Mouse (Mus musculus) splenic B cell, adult 2 months (primary cell): ENCODE measurements around the gene Vwa3b.

Experiments
- DNase-seq: peaks from one replicate; pipeline ENCODE4 v3.0.0-alpha.2; 2011; ENCODE audit warnings: low read depth, low spot score
- H3K27me3 ChIP-seq: 2 replicates; pipeline ENCODE4 v1.6.1; 2012; ENCODE audit warnings: mild to moderate bottlenecking, low read length, moderate library complexity, mixed read lengths; ENCODE audit not compliant: control insufficient read depth, poor library complexity, insufficient read depth, severe bottlenecking
- H3K36me3 ChIP-seq: 2 replicates; pipeline ENCODE4 v1.6.1; 2012; ENCODE audit warnings: mild to moderate bottlenecking, low read length, moderate library complexity, mixed read lengths; ENCODE audit not compliant: control insufficient read depth, poor library complexity, insufficient read depth, severe bottlenecking

Vwa3b gene

DNA sequence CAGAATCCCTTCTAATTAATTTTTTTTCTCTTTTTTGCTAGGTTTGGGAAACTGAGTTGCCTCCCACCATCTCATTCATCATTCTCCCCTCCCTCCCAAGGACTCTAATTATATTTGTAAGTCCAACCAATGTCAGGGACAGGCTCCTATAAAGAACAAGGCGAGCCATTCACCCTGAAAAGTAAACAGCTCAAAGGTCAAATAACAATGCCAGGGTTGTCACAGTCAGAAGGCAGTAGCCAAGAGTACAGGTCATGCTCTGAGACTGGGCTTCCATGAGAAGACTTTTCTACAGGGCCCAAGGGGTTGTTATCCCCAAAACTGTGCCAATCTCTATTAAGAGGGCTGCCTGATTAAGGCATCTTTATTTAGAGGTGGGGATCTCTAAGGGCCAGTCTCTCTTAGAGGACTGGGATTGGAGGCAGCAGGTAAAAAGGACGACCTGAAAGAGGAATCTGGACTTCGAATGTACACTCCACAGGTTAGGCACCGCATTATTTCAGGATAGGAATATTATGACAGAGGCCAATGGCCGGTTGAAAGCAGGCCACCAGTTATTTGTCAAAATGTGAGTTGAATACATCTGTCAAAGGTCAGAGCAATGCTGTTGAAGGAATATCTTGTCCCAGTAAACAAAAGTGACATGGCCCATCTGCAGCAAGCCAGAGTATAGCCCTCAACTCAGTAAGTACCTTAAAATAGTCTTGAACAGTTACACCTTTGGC is at the start of gene Vwa3b:
Vwa3b (plus strand) TSS at position 635 of the 725 bp plus-strand sequence.
- DNase-seq = no peak
- no peaks in the 10 kb centered on the region for H3K36me3 ChIP-seq
- H3K27me3 ChIP-seq = no peaks in the 10 kb centered on the region

DNA sequence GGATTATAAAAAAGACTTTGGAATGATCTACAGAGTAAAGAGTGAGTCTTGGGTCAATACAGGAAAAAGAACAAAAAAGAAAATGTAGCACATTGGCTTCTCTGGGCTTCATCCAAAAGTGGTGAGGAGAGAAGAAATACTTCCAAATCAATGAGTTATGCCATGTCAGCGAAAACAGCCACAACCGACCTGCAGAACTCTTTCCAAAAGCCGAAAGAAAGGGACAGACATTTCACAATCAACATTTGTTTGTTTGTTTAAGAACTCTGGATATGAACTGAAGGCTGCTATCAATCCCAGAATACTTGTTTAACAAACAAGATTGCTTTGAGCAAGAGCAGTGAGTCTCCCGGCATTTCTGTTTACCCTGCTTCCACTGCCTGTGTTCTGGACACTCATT is 49.6 kb upstream of the Vwa3b start:
- H3K36me3 ChIP-seq = no peaks in the 10 kb centered on the region
- H3K27me3 ChIP-seq = no peaks in the 10 kb centered on the region

DNA sequence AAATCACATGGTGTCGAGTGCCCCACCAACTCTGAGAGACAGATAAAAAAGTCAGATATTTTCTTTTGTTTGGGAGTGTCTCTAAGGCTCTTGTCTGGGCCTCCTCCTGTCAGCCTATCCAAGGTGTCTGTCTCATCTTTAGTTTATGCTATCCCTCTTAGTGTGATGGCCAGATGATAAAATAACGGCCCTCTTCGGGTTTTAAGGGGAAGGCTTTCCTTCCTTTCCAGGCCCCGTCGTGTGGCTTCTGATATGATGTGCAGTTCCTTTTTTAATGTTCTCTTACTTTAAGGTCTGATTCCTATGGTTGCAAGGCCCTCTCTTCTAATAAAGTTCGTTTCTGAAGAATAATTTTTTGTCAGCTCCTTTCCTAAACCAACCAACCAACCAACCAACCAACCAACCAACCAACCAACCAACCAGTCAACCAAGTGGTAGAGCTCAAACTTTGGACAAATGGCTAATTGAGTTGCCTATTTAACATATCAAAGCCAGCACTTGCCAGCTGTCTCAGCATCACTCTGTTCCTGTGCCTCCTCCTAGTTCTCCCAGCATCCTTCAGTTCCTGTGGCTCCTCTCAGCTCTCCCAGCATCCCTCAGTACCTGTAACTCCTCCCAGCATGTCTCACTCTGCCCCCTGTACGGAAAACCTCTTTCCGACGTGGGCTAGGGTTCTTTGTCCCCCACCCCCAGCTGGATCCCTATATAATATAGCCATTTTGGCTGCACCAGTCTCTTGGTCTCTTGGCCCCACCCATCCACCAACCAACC is 44.0 kb upstream of the Vwa3b start:
- Histone ChIP-seq H3K27me3 (no peaks in the 10 kb centered on the region), H3K36me3 (no peaks in the 10 kb centered on the region)
- DNase-seq = no peak

More for the DNA sequence above, 49.6 kb upstream of the Vwa3b start:
- DNase-seq = no peak

GRCm38 (mm10) chr1:36983754-36984153 is 42.6 kb upstream of the Vwa3b start:
- no peak for DNase-seq
- Histone ChIP-seq H3K36me3 (no peaks in the 10 kb centered on the region), H3K27me3 (no peaks in the 10 kb centered on the region)

DNA sequence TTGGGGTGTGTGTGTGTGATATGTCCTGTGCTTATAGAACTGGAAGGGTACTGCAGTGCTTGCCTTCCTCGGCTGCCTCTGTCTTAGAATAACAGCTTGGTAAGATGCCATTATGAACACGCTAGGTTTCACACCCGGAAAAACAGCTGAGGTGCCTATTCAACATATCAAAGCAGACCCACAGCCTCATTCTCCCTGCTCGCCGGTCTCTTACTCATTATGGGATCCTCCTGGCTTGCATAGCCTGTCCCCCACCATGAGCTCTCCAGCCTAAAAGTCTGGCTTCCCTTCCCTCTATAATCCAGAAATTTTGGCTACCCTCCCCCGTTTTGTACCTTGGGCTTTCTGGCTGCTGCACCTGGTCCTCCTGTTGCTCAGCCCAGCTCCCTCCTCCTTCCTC is 42.0 kb upstream of the Vwa3b start:
- H3K27me3 ChIP-seq = no peaks in the 10 kb centered on the region
- no peak for DNase-seq

GRCm38 (mm10) chr1:36985896-36986295 is 40.5 kb upstream of the Vwa3b start:
- no peaks in the 10 kb centered on the region for H3K27me3 ChIP-seq
- no peaks in the 10 kb centered on the region for H3K36me3 ChIP-seq
- no peak for DNase-seq

More for the DNA sequence above, 42.0 kb upstream of the Vwa3b start:
- H3K36me3 ChIP-seq = no peaks in the 10 kb centered on the region

- DNase-seq = no peak
- H3K27me3 ChIP-seq = no peaks in the 10 kb centered on the region
- no peaks in the 10 kb centered on the region for H3K36me3 ChIP-seq
These were observed 39.8 kb upstream of the Vwa3b start for GRCm38 (mm10) chr1:36986396-36987160.

DNA sequence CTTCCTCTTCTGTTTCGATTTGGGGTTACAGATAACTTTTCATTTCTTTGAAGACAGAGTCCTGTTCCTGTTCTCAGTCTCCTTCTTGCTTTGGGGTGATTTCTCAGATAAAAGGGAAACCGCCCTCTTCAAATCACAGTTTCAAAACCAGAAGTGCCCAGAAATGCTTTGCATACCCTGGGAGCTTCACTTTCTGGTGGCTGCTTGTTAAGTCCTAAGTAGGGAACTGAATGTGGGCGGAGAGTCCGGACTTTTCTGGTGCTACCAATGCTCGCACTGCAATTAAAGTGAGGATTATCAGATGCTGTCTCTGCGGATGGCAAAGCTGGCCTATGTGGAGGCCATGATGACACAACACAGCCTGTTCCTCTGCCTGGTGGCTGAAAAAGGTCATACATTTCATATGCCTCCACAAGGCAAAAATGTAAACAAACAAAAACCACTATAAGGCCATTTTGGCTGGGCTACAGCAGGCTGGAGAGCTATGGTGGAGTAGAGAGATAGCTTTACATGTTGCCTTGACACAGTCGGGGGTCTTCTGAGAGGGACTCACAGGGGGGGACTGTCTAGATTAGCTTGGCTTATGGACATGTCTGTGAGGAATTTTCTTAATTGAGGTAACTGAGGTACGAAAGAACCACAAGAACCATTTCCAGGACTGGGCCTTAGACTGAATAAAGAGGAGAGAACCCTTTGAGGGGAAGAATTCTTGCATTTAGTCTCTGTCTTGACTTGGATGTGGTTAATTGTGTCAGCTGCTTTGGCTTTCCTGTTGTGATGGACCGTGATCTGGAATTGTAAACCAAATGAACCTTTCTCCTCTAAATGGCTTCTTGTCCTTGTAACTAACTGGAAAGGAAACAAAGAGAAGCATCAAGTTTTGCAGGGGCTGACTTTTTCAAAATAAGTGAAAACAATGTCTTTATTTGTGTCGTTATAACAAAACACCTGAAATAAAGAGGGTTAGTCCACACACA is 38.9 kb upstream of the Vwa3b start:
- peak; percentile 76 for DNase-seq
- Histone ChIP-seq H3K36me3 (no peaks in the 10 kb centered on the region), H3K27me3 (no peaks in the 10 kb centered on the region)

GRCm38 (mm10) chr1:36988161-36988560 is 38.2 kb upstream of the Vwa3b start:
- peak; percentile 84 for DNase-seq
- H3K27me3 ChIP-seq = no peaks in the 10 kb centered on the region
- no peaks in the 10 kb centered on the region for H3K36me3 ChIP-seq

GRCm38 (mm10) chr1:36988561-36988960 is 37.8 kb upstream of the Vwa3b start:
- Histone ChIP-seq H3K36me3 (no peaks in the 10 kb centered on the region), H3K27me3 (no peaks in the 10 kb centered on the region)
- DNase-seq = no peak

- no peak for DNase-seq
- no peaks in the 10 kb centered on the region for H3K27me3 ChIP-seq
These were observed 32.1 kb upstream of the Vwa3b start for GRCm38 (mm10) chr1:36994296-36994695.

GRCm38 (mm10) chr1:36995760-36996159 is 30.6 kb upstream of the Vwa3b start:
- DNase-seq = no peak
- Histone ChIP-seq H3K36me3 (no peaks in the 10 kb centered on the region), H3K27me3 (no peaks in the 10 kb centered on the region)

More at GRCm38 (mm10) chr1:36994296-36994695, 32.1 kb upstream of the Vwa3b start:
- H3K36me3 ChIP-seq = no peaks in the 10 kb centered on the region

GRCm38 (mm10) chr1:36996561-36997213 is 29.7 kb upstream of the Vwa3b start:
- Histone ChIP-seq H3K27me3 (no peaks in the 10 kb centered on the region), H3K36me3 (no peaks in the 10 kb centered on the region)
- DNase-seq = no peak
